Mouse (Mus musculus) cerebellum, adult 2 months (tissue): ENCODE results near the gene Rilp.

Source experiments
- CTCF ChIP-seq: fragments of 200-500 bp; IDR thresholded peaks from 2 replicates; pipeline ENCODE4 v1.5.1; 2011; ENCODE audit warnings: low read depth, mild to moderate bottlenecking, control low read depth, low read length, moderate library complexity, borderline replicate concordance; ENCODE audit not compliant: insufficient read depth
- POLR2A ChIP-seq: fragments of 200-500 bp; IDR thresholded peaks from 2 replicates; pipeline ENCODE4 v1.6.1; 2011; ENCODE audit warnings: low read length, control low read depth, borderline replicate concordance; ENCODE audit not compliant: insufficient read depth

- TF ChIP-seq POLR2A (no peak), CTCF (peak; percentile 14; the same call in 1 of the 2 replicates)
These were observed 27.7 kb downstream of the Rilp start for GRCm38 (mm10) chr11:75537491-75538183.
